Mouse (Mus musculus) forebrain, postnatal 0 days (tissue): ENCODE measurements around the gene Tmem54. TPM values are rescaled to one million over a fixed set of nuclear protein-coding genes. Genes with fewer than 3 reads are reported as not detected.

Experiments used
- ATAC-seq: fragments of 200-750 bp; cut with Nextera tagmentation; 2 replicates; pipeline ENCODE4 v1.8.0; 2017; ENCODE audit warnings: mild to moderate bottlenecking, moderate library complexity
- DNase-seq: peaks from one replicate; pipeline ENCODE4 v3.0.0-alpha.2; 2015
- H3K27ac ChIP-seq: fragments of 300-500 bp; sonication (generic); 2 replicates; pipeline ENCODE4 v1.5.1; 2014; ENCODE audit warnings: low read depth, mild to moderate bottlenecking, antibody characterized with exemption, low read length, moderate library complexity, mixed read lengths
- H3K27me3 ChIP-seq: fragments of 300-500 bp; sonication (generic); 2 replicates; pipeline ENCODE4 v1.6.1; 2014; ENCODE audit warnings: mild to moderate bottlenecking, low read length, mixed read lengths; ENCODE audit not compliant: insufficient read depth
- H3K36me3 ChIP-seq: fragments of 300-500 bp; sonication (generic); 2 replicates; pipeline ENCODE4 v1.6.1; 2014; ENCODE audit warnings: mild to moderate bottlenecking, moderate library complexity; ENCODE audit not compliant: insufficient read depth
- H3K4me1 ChIP-seq: fragments of 300-500 bp; sonication (generic); 2 replicates; pipeline ENCODE4 v1.6.1; 2014; ENCODE audit warnings: antibody characterized with exemption; ENCODE audit not compliant: insufficient read depth
- H3K4me2 ChIP-seq: fragments of 300-500 bp; sonication (generic); 2 replicates; pipeline ENCODE4 v1.6.1; 2014; ENCODE audit warnings: low read depth, mild to moderate bottlenecking, moderate library complexity
- H3K4me3 ChIP-seq: fragments of 300-500 bp; sonication (generic); 2 replicates; pipeline ENCODE4 v1.5.1; 2014; ENCODE audit warnings: low read depth, low read length, mixed read lengths
- H3K9ac ChIP-seq: fragments of 300-500 bp; sonication (generic); 2 replicates; pipeline ENCODE4 v1.6.1; 2014; ENCODE audit warnings: mild to moderate bottlenecking
- H3K9me3 ChIP-seq: fragments of 300-500 bp; sonication (generic); 2 replicates; pipeline ENCODE4 v1.6.1; 2016; ENCODE audit warnings: low read length
- CTCF ChIP-seq: sonication (generic); IDR thresholded peaks from 2 replicates; pipeline ENCODE4 v1.5.1; 2016; ENCODE audit warnings: antibody characterized with exemption, control low read depth, low read depth
- WGBS: fragments of 180-500 bp; shearing (Covaris S2); extraction: QIAGEN DNeasy Blood & Tissue Kit; methylation state at CpG from one replicate; pipeline ENCODE4 v1.1.7; 2014; 5-methylcytosine and 5-hydroxymethylcytosine counted together
- polyA plus RNA-seq: library from polyadenylated mRNA; unstranded; fragments of >200 nt; fragmentation: Nextera tagmentation; extraction: Ambion mirVana; gene quantifications from 2 replicates; pipeline ENCODE4 v1.2.1, GENCODE M21; 2015
- total RNA-seq: library from RNA; depleted of rRNA; stranded (reverse); fragments of >200 nt; gene quantifications from 2 replicates; pipeline ENCODE4 v1.2.3, GENCODE M21; 2014

The Tmem54 gene
- total and polyA plus RNA-seq, 2 experiments from 2014 or later, result not detected

DNA sequence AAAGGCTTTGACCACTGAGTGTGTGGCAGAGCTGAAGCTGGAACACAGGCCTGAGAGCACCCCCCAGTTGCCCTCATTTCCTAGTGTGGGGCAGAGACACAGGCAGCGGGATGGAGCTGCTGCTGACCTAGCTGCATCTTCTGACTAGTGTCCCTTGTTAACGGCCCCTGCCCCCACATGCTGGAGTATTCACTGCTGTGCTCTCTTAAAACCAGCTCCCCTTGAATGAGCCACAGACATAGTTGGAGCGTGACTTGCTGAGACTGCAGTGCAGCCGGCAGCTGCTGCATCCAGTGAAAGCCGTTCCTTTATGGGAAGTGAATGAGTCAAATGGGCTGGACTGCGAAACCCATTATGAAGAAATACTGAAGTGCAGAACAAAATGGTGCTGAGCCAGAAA lies 23.8 kb upstream of the Tmem54 start:
- Histone ChIP-seq H3K9me3 (no peaks in the 10 kb centered on the region), H3K4me1 (no peaks in the 10 kb centered on the region), H3K27ac (no peak overlapping the region), H3K4me2 (no peak overlapping the region), H3K36me3 (peaks cover 57% of the 10 kb centered on the region), H3K4me3 (no peak overlapping the region), H3K9ac (no peak overlapping the region), H3K27me3 (no peaks in the 10 kb centered on the region)
- WGBS, result 64% methylated on average over 6 of the region's 6 CpGs
- TF ChIP-seq CTCF, result no peak
- ATAC-seq, result peak; percentile 68
- peak; percentile 23 for DNase-seq

DNA sequence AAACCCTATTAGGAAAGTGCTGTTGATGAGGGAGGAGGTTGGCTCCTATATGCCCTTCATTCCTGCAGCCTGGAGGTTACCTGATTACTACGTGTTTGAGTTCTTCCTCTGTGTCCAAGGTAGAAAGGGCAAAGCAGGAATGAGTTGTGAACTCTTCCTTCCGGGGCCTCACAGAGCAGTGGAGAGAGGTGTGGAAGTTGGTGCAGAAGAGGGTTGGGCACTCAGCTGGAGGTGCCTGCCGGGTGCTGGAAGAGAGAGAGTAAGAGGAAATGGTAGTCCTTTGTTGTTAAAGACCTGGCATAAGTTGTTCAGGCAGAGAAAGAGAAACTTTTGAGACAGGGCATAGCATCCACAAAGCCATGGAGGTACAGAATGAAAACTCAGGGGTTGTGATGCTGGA lies 23.4 kb upstream of the Tmem54 start:
- Histone ChIP-seq H3K27ac (no peak overlapping the region), H3K27me3 (no peaks in the 10 kb centered on the region), H3K4me1 (no peaks in the 10 kb centered on the region), H3K9me3 (no peaks in the 10 kb centered on the region), H3K9ac (no peak overlapping the region), H3K4me2 (no peak overlapping the region), H3K36me3 (peaks cover 53% of the 10 kb centered on the region), H3K4me3 (no peak overlapping the region)
- WGBS, result 90% methylated on average over 3 of the region's 3 CpGs
- no peak for TF ChIP-seq CTCF
- ATAC-seq, result no peak
- DNase-seq, result no peak

DNA sequence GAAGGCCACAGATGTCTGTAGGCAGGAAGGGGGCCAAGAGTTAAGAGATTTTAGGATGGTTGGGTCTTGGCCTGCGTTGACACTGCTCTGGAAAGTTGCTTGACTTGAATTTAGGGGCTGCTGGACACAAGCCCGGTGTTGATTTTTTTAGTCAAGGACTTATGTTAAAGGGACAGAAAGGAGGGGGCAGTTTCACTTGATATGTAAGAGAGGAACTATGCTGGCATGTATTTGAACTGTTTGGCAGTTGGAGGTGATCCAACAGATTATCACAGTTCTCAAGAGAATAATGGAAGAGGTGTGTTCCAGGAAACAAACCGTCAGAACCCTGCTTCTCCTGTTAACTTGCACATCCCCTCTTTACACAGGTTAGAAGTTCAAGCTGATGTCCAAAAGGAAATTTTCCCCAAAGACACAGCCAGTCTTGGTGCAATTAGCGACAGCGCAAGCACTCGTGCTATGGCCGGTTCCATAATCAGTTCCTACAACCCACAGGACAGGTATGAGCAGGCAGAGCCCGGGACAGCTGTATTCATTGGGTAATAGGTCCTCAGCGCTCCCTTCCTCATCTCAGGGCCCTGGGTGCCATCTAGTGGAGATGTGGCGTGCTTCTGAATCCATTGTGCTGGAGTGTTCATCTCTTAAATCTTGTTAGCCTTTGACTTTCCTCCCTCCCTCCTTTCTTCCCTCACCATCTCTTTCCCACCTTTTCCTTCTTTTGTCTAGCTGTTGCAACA lies 22.8 kb upstream of the Tmem54 start:
- DNase-seq (peak; percentile 82), ATAC-seq (peak; percentile 84)
- Histone ChIP-seq H3K9me3 (no peaks in the 10 kb centered on the region), H3K27ac (no peak overlapping the region), H3K36me3 (peaks cover 48% of the 10 kb centered on the region), H3K4me3 (no peak overlapping the region), H3K9ac (no peak overlapping the region), H3K4me2 (no peak overlapping the region), H3K27me3 (no peaks in the 10 kb centered on the region), H3K4me1 (no peaks in the 10 kb centered on the region)
- 42% methylated on average over 10 of the region's 10 CpGs for WGBS
- peak; percentile 87 for TF ChIP-seq CTCF

DNA sequence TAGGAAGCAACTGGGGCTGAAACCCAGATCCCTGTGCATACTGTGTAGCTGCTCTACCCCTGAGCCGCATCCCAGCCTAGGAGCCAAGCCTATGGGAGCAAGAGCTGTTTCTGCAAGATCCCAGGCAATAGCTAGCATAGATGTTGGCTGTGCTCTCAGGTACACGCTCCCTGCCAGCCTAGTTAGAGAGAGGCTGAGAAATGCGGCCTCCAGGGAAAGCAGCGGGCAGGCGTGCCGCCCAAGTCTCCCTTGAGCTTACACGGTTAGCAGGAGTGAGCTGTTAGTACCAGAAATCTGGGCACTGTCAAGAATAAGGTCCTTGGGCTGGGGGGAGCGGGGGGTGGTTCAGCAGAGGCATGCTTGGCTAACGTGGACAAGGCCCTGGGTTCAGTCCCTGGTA lies 20.5 kb upstream of the Tmem54 start:
- Histone ChIP-seq H3K4me3 (no peak overlapping the region), H3K36me3 (peaks cover 28% of the 10 kb centered on the region), H3K4me2 (no peak overlapping the region), H3K9me3 (no peaks in the 10 kb centered on the region), H3K9ac (no peak overlapping the region), H3K27ac (no peak overlapping the region), H3K27me3 (no peaks in the 10 kb centered on the region), H3K4me1 (no peaks in the 10 kb centered on the region)
- TF ChIP-seq CTCF, result no peak
- 87% methylated on average over 9 of the region's 9 CpGs for WGBS
- no peak for DNase-seq
- ATAC-seq, result no peak

- DNase-seq, result peak; percentile 89
- Histone ChIP-seq H3K4me2 (no peak overlapping the region), H3K9ac (no peak overlapping the region), H3K4me3 (no peak overlapping the region), H3K27me3 (no peaks in the 10 kb centered on the region), H3K9me3 (no peaks in the 10 kb centered on the region), H3K27ac (no peak overlapping the region), H3K4me1 (no peaks in the 10 kb centered on the region), H3K36me3 (peaks cover 17% of the 10 kb centered on the region)
- peak; percentile 94 for TF ChIP-seq CTCF
- WGBS, result 27% methylated on average over 8 of the region's 8 CpGs
- peak; percentile 76; the same call in 1 of the 2 replicates for ATAC-seq
These were observed 19.3 kb upstream of the Tmem54 start for GRCm38 (mm10) chr4:129086078-129086477.

GRCm38 (mm10) chr4:129087850-129088249 lies 17.5 kb upstream of the Tmem54 start:
- Histone ChIP-seq H3K9me3 (no peaks in the 10 kb centered on the region), H3K4me3 (no peak overlapping the region), H3K27ac (no peak overlapping the region), H3K4me2 (no peak overlapping the region), H3K9ac (no peak overlapping the region), H3K27me3 (no peaks in the 10 kb centered on the region), H3K36me3 (peaks cover 16% of the 10 kb centered on the region), H3K4me1 (no peaks in the 10 kb centered on the region)
- no peak for ATAC-seq
- TF ChIP-seq CTCF, result no peak
- DNase-seq, result no peak
- WGBS, result 49% methylated on average over 5 of the region's 5 CpGs

DNA sequence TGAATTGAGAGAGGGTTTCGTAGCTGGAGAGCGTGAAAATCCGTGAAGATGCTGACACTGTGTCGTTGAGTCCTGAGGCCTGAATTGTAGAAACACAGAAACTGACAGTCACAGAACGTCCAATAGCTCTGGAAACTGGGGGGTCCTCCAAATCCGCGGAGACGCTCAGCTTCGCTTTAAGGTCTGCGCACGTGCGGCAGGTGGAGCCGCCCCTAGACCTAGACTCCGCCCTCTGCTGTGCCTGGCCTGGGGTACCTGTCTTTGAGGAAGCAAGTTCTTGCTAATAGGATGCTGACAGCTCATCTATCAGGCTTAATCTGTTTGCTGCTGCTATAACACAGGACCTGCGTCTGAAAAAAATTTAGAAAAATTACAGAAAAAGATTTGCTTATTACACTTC lies 10.1 kb upstream of the Tmem54 start:
- H3K4me3 ChIP-seq, result no peak overlapping the region
- 26% methylated on average over 15 of the region's 15 CpGs for WGBS

More for the DNA sequence above, 10.1 kb upstream of the Tmem54 start:
- no peak for DNase-seq
- Histone ChIP-seq H3K4me1 (no peaks in the 10 kb centered on the region), H3K27me3 (no peaks in the 10 kb centered on the region), H3K9ac (no peak overlapping the region), H3K4me2 (no peak overlapping the region), H3K9me3 (no peaks in the 10 kb centered on the region), H3K27ac (no peak overlapping the region), H3K36me3 (no peaks in the 10 kb centered on the region)
- no peak for TF ChIP-seq CTCF
- no peak for ATAC-seq
